Mouse (Mus musculus) left cerebral cortex, adult 6 months (tissue): ENCODE measurements around the gene Olfr291. TPM values are rescaled to one million over a fixed set of nuclear protein-coding genes. Genes with fewer than 3 reads are reported as not detected.

ENCODE experiments used
- long read RNA-seq, 2 experiments: library from polyadenylated mRNA; unstranded; transcript quantifications; one replicate each; pipeline ENCODE4 v2.0.0; 2019 to 2020
- polyA plus RNA-seq: library from polyadenylated mRNA; unstranded; fragments of <200 nt; fragmentation: Nextera tagmentation; gene quantifications from 2 replicates; pipeline ENCODE4 v1.2.3, GENCODE M21; 2021

Olfr291 gene
- polyA plus RNA-seq = not detected in 2 replicates
- long read RNA-seq, experiment 1 = 0 reads
- long read RNA-seq, experiment 2 = 0 reads

DNA sequence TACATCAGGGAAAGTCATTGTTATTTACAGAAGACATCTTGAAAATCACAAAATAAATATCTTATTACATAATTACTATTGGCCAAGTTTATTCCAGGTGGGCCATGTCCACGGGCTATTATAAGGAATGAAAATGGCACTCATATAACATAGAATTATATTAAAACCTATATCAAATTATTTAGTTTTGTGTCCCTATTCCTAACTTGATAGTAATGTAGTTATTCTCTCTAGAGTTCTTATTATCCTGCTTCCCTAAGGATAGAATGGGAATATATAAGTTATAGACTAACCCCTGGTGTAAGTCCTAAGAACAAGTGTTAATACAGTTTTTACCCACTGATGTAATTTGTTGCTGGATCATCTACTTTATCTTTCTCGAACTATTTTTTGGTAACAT lies at the start of gene Olfr291:
Olfr291 (plus strand) TSS at position 301 of the 400 bp plus-strand sequence.

Other genes starting within 250 kb of the Olfr291 start
- gene Fah, start 246.8 kb upstream of the Olfr291 start, polyA plus RNA-seq = 24.2 and 25.9 TPM in 2 replicates
- gene Zfand6, start 163.6 kb upstream of the Olfr291 start, polyA plus RNA-seq = 84.4 and 103 TPM in 2 replicates
- not detected in 2 replicates for gene Vmn2r65, start 110.6 kb downstream of the Olfr291 start, polyA plus RNA-seq
- not detected in 2 replicates for gene Vmn2r66, start 158.7 kb downstream of the Olfr291 start, polyA plus RNA-seq